Mouse (Mus musculus): ENCODE measurements around the gene Cldn12.

Gene Cldn12

DNA sequence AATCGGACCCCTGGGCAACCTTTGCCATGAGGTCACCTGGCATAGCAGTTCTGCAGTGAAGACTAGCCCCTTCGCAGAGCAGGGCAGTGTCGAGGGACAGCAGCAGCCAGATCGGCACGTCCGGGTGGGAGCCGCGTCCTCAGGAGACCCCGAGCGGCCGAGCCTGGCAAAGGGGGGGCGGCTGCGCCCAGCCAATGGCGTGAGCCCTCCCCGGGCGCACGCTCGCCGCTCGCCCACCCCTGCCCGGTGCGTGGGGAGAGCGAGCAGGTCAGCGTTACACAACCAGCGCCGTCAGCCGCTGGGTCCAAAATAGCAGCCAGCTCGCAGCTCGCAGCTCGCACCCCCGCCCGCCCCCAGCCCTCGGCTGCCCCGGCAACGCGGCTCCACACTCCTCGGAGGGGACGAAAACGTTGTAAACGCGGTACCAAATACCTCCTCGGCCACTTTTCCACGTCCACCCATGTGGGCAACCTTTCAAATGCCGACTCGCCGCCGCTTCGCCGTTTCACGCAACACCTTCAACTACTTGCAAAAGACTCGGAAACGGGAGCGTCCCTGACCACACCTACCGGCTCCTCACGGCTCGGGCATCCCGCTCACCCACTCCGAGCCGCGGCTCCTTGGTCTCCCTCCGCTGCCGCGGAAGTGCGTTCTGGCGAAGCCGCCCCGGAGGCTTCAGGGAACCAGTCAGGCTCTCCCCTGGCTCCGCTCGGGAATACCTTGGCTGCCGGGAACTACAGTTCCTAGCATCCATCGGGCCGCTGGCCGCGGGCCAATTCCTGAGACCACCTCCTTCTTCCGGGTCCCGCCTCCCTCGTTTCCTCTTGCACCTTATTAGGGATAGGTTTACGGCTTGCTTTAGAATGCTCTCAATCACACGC lies at the start of gene Cldn12:
TSS of gene Cldn12 (minus strand) at position 763 of the 881 bp plus-strand sequence.
- DNase-seq: peak; percentile 99

DNA sequence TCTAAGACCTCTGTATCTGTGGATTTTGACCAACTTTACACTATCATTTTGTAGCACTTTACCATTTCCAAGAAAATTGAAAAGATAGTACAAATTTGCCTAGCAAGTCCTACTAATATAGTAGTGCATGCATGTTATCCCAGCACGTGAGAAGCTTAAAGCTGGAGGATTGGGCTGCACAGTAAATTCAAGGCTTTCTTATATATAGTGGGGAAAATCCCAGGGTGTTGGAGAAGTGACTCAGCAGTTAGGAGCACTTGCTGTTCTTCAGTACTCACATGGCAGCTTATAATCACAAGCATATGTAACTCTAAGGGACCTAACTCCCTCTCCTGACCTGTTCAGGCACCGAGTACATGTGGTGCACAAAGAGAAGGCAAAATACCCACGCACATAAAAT lies 47.7 kb upstream of the Cldn12 start:
- DNase-seq: no peak

DNA sequence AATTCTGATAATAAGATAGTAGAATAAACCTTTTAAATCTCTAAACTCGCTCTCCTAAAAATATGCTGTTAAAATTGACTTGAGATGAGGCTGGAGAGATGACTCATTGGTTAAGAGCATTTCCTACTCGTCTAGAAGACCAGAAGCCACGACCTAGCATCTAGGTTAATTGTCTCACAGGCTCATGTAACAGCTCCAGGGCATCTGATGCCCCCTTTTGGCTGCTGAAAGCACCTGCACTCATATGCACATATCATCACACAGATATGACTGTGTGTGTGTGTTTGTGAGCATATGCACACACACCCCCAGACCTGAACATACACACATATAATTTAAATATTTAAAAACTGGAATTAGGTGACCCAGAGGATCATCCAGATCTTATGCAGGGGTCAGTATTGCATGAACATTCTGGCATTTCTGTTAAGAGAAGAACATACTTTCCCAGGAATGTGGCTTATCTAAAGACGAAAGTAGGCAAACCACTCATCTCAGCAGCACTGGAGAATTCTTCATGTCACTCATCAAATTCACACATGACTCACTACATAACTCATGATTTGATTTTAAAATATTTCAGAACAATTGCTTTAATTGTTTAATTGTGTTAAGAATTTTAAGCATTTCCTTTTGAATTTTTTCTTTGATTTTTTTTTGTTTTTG lies 46.4 kb upstream of the Cldn12 start:
- no peak for DNase-seq

GRCm38 (mm10) chr5:5559798-5560197 lies 45.0 kb upstream of the Cldn12 start:
- DNase-seq: no peak

DNA sequence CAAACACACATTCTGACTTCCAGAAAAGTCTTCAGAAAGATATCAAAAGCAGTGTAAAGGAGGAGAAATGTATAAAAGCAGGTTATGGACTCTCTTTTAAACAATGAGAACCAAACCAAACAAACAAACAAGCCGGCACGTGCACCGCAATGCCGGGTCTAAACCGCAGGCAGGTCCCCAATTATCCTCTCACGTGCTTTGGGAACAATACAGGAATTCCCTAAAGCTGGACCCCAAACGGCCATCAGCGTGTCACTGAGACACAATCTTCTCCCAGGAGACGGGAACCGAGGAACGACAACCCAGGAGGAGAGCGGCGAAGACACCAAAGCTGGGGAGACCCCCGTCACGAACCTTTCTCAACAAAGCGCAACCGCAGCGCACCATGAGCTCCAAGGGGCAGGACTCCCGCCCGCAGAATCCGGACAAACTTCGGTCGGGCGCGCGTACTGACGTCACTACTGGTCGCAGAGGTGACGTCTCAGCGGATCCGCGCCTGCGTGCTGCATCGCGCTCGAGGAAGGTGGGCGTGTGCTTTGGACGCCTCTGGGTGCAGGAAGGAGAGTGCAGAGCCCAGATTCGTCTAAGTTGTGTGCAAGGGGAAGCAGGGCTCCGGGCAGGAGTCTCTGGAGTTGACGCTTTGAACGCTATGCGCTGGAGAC lies 44.5 kb upstream of the Cldn12 start, which contains the start of gene Gtpbp10:
TSS of gene Gtpbp10 (minus strand) at position 460 of the 662 bp plus-strand sequence.
- DNase-seq: peak; percentile 95

GRCm38 (mm10) chr5:5551110-5551509 lies 36.4 kb upstream of the Cldn12 start:
- no peak for DNase-seq

DNA sequence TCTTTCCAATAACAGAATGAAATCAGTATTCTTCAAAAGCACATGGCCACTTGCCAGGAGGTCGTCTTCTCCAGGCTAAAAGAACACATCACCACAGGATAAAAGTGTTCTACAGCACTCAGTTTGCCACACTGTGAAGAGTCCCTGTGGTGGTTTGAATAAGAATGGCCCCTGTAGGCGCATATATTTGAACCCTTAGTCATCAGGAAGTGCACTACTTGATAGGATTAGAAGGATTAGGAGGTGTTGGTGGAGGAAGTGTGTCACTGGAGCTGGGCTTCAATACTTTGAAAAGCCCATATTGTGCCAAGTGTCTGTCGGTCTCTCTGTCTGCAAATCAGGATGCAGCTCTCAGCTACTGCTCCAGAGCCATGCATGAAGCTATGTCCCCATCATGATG lies 25.6 kb upstream of the Cldn12 start:
- no peak for DNase-seq

DNA sequence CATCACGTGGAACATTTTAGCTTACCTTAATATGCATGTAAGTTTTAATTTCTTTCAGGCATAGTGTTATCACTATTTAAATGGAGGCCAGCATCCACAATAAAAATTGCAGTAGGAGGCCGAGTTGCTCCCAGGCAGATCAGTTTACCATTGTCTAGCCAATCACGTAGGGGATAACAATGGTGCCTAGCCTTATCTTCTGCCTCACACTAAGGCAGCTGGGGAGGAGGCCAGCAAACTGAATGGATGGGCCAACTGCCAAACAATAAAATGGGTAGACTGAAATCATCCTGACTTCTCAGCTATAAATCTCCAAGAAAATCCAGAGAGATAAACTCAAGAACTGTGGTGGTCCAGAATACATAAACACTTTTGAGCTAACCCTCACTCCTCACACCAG lies 25.0 kb upstream of the Cldn12 start:
- DNase-seq: no peak

DNA sequence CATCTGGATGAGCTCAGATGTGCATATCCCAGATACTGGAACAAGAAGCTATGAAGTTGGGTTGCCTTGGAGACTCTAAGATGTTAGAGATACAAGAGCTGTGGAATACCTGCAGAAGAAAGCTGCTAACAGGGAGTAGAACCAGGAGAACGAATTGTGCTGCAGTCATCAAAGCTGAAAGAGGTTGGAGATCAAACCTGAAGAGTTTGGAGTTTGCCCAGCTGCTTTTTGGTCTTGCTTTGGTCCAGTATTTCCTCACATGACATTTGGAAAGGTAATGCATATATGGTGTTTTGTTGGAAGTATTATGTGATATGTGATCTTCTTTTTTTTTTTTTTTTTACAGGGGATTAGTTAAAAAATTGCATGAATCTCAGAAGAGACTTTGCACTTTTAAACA lies 21.4 kb upstream of the Cldn12 start:
- no peak for DNase-seq

- DNase-seq: no peak
These were observed 19.1 kb upstream of the Cldn12 start for GRCm38 (mm10) chr5:5533656-5534420.

GRCm38 (mm10) chr5:5515411-5515810 lies 653 bp upstream of the Cldn12 start:
- DNase-seq: no peak

- DNase-seq: no peak
These were observed 3.4 kb downstream of the Cldn12 start for GRCm38 (mm10) chr5:5511401-5511800.

DNA sequence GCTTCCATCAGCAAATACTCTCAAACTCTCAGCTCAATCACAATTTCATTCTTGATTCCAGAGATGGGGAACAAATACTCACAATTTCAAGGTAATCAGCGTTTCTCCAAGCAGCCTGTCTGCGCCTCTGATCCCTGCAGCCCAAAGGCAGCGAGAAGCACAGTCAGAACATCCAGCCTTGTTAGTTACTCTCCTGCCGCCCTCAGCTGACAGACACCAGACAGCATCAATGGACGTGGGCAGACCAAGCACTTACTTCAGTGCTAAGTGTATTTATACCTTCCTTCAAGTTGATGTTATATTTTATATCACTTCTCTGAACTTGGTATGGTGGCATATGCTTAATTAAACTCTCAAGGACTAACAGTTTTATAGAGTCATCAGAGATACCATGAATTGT lies 3.8 kb downstream of the Cldn12 start:
- peak; percentile 9 for DNase-seq

GRCm38 (mm10) chr5:5510304-5510887 lies 4.4 kb downstream of the Cldn12 start:
- peak; percentile 59 for DNase-seq

DNA sequence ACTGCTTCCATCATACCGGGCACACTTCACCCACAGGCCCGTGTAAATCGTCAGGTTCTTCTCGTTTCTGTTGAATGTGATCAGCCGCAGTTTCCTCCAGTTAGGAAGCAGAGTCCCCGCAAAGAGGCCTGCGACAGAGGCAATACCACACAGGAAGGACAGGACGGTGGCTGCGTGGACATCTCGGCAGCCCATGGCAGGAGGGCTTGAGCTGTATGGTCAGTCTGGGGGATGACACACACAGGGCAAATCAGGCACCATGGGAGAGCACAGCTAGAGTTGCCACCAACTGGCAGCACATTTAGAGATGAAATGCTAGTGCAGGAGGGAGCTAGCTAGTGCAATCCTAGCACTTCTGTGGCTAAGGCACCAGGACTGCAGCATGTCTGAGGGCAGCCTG lies 6.5 kb downstream of the Cldn12 start:
- DNase-seq: no peak

DNA sequence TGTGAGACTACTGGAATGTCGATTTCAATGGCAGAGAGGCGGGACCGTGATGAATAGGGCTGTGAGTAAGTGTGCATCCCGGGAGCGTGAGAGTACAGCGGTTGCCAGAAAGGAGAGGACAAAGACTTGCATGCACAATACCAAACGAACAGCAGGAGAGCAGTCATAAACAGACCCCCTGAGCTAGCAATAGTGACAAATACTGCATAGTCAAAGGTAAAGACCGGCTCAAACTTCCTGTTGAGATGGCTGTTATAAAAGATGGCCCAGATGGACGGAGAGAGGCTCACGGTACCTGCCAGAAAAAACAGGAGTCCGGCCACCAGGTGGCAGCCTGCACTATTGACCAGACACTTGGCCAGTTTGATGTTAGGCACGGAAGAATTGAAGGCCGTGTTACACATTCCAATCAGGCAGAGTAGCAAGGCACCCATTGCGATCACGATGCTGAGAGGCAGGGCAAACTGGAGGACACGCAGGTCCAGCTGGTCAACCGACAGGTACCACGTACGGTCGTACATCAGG lies 7.0 kb downstream of the Cldn12 start:
- peak; percentile 72 for DNase-seq

DNA sequence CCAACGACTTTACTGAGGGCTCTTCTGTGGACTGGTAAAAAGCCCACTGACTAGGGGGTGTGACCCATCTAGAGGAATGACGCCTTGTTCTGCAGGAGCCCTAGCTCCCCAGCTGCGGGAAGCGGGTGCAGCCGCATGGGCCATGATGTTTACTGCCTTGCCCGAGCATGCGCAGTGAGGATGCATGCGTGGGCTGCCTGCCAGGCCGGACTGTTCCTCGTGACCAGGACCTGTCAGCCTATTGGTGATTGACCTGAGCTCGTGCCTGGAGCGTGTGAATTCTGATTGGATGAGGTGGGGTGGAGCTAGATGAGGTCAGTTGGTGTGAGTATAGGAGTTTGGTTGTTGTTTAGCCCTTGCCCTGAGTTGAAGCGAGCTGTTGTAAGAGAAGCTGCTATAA lies 10.3 kb downstream of the Cldn12 start:
- DNase-seq: peak; percentile 8

- DNase-seq: no peak
These were observed 11.4 kb downstream of the Cldn12 start for GRCm38 (mm10) chr5:5503381-5503780.

DNA sequence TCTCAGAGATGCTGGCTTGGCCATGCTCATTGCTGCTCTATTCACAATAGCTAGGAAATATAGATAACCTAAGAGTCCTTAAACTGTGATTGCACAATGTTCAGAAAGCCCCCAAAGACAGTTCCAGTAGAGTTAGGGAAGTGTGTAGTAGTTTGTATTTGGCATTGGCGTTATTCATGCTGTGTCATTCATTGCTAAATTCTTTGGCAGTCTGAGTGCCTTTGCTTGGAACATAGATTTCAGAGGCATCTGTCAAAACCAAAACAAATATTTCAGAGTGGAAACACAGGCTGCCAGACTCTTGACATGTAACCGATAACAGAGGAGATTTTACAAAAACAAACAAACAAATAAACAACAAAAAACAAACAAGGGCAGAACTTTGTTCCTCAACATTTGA lies 13.2 kb downstream of the Cldn12 start:
- DNase-seq: no peak

DNA sequence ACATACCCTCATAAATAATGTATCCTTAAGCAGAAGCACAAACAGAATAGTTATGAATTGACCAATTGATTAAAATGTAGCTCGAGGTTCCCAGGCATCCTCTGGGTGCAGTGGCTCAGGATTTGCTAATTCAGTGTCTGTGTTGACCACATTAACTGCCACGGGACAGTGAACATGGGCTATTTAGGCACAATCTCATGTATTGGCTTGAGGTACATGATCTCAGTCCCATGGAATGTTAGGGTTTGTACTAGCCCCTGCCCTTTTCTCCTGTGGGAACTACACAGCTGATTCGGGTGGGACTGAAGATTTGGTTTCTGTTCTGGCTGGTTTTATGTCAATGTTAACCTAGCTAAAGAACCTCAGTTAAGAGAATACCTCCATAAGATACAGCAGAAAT lies 18.4 kb downstream of the Cldn12 start:
- no peak for DNase-seq

- DNase-seq: no peak
These were observed 19.7 kb downstream of the Cldn12 start for GRCm38 (mm10) chr5:5495042-5495441.
